Mouse (Mus musculus) heart, postnatal 14 days (tissue): ENCODE results near the gene Zfp949. TPM values are rescaled to one million over a fixed set of nuclear protein-coding genes. Genes with fewer than 3 reads are reported as not detected.
A peak's percentile ranks its signal among the peaks of the same experiment; 100 is the strongest.

Experiments
- DNase-seq, 2 experiments: peaks; one replicate each; pipeline ENCODE4 v3.0.0; 2021 to 2022
- intact Hi-C: fragments of 180-260 bp; cut with DNase I; formaldehyde crosslinking; loops from one replicate; pipeline ENCODE4 v1.15.1; 2025
- long read RNA-seq, 2 experiments: library from polyadenylated mRNA; stranded (forward); transcript quantifications; one replicate each; pipeline ENCODE4 v2.0.0; 2021
- total RNA-seq, 2 experiments: library from RNA; stranded (reverse); gene quantifications; 2 replicates each; pipeline ENCODE4 v1.2.3; 2021

Gene Zfp949
- 1 to 10 TPM; 6.9 to 7.8 TPM for total RNA-seq
- long read RNA-seq, experiment 1, partial matches to known transcripts = 0 of 5 reads
- long read RNA-seq, experiment 1, other reads (novel, unspliced or antisense) = 2 of 5 reads
- long read RNA-seq, experiment 2, partial matches to known transcripts = 0 of 4 reads
- long read RNA-seq, experiment 2, other reads (novel, unspliced or antisense) = 4 of 4 reads

GRCm38 (mm10) chr9:88547851-88548613, at the start of gene Zfp949:
TSS of gene Zfp949 (plus strand) at chr9:88548020.
- intact Hi-C loops = loop anchor here (2.0 to 10.0 kb wide), 3 partner anchors 25 to 143 kb away; no protein-coding TSS in a partner anchor
- DNase-seq = peak; percentile 49 to 66

GRCm38 (mm10) chr9:88500112-88500511, 47.7 kb upstream of the Zfp949 start:
- intact Hi-C loops = no loop called here
- no peak for DNase-seq

GRCm38 (mm10) chr9:88501846-88502245, 46.0 kb upstream of the Zfp949 start:
- intact Hi-C loops = no loop called here
- no peak for DNase-seq

GRCm38 (mm10) chr9:88515546-88515945, 32.3 kb upstream of the Zfp949 start:
- no peak for DNase-seq
- intact Hi-C loops = no loop called here

- intact Hi-C loops = no loop called here
- no peak for DNase-seq
Observed at GRCm38 (mm10) chr9:88516361-88516995, 31.3 kb upstream of the Zfp949 start.

GRCm38 (mm10) chr9:88519390-88520121, 28.3 kb upstream of the Zfp949 start:
- no peak for DNase-seq

GRCm38 (mm10) chr9:88520122-88520848, 27.5 kb upstream of the Zfp949 start:
- DNase-seq = no peak
- intact Hi-C loops = no loop called here

More at GRCm38 (mm10) chr9:88519390-88520121, 28.3 kb upstream of the Zfp949 start:
- intact Hi-C loops = no loop called here

GRCm38 (mm10) chr9:88520849-88521483, 26.9 kb upstream of the Zfp949 start:
- DNase-seq = no peak
- intact Hi-C loops = no loop called here

GRCm38 (mm10) chr9:88521961-88522568, 25.8 kb upstream of the Zfp949 start:
- no peak for DNase-seq
- intact Hi-C loops = loop anchor here (1.0 to 2.0 kb wide), 2 partner anchors 25 to 42 kb away; no protein-coding TSS in a partner anchor

GRCm38 (mm10) chr9:88522569-88523334, 25.1 kb upstream of the Zfp949 start:
- DNase-seq = peak; percentile 98
- intact Hi-C loops = loop anchor here (1.0 to 2.0 kb wide), 2 partner anchors 24 to 42 kb away; no protein-coding TSS in a partner anchor

- DNase-seq = no peak
- intact Hi-C loops = loop anchor here (2.0 kb wide), 1 partner anchor 23 kb away; no protein-coding TSS in a partner anchor
Observed at GRCm38 (mm10) chr9:88523335-88523668, 24.5 kb upstream of the Zfp949 start.

- intact Hi-C loops = no loop called here
Observed at GRCm38 (mm10) chr9:88524367-88524766, 23.5 kb upstream of the Zfp949 start.

GRCm38 (mm10) chr9:88524796-88525195, 23.0 kb upstream of the Zfp949 start:
- no peak for DNase-seq
- intact Hi-C loops = no loop called here

More at GRCm38 (mm10) chr9:88524367-88524766, 23.5 kb upstream of the Zfp949 start:
- DNase-seq = no peak

- intact Hi-C loops = no loop called here
- DNase-seq = no peak
Observed at GRCm38 (mm10) chr9:88525341-88525740, 22.5 kb upstream of the Zfp949 start.

- intact Hi-C loops = no loop called here
- DNase-seq = peak; percentile 16 to 20
Observed at GRCm38 (mm10) chr9:88527956-88528355, 19.9 kb upstream of the Zfp949 start.

- no peak for DNase-seq
- intact Hi-C loops = no loop called here
Observed at GRCm38 (mm10) chr9:88528736-88529135, 19.1 kb upstream of the Zfp949 start.

GRCm38 (mm10) chr9:88529571-88529970, 18.2 kb upstream of the Zfp949 start:
- intact Hi-C loops = no loop called here

GRCm38 (mm10) chr9:88529979-88530580, 17.7 kb upstream of the Zfp949 start:
- no peak for DNase-seq
- intact Hi-C loops = loop anchor here (5.0 kb wide), 1 partner anchor 298 kb away; no protein-coding TSS in a partner anchor

More at GRCm38 (mm10) chr9:88529571-88529970, 18.2 kb upstream of the Zfp949 start:
- no peak for DNase-seq
